Mouse (Mus musculus) olfactory bulb, adult 2 months (tissue): Measurements from ENCODE around the gene Atoh7. TPM values are rescaled to one million over a fixed set of nuclear protein-coding genes. Genes with fewer than 3 reads are reported as not detected.

Source experiments
- H3K27ac ChIP-seq: fragments of 200-500 bp; 2 replicates; pipeline ENCODE4 v1.5.1; 2012; ENCODE audit warnings: low read depth, low read length; ENCODE audit not compliant: insufficient read depth
- H3K4me1 ChIP-seq: fragments of 200-500 bp; 2 replicates; pipeline ENCODE4 v1.6.1; 2012; ENCODE audit warnings: low read length; ENCODE audit not compliant: control insufficient read depth, insufficient read depth
- H3K4me3 ChIP-seq: fragments of 200-500 bp; 2 replicates; pipeline ENCODE4 v1.5.1; 2012; ENCODE audit warnings: mild to moderate bottlenecking, low read depth, low read length, moderate library complexity; ENCODE audit not compliant: insufficient read depth
- CTCF ChIP-seq: fragments of 200-500 bp; IDR thresholded peaks from 2 replicates; pipeline ENCODE4 v1.5.1; 2012; ENCODE audit warnings: low read depth, mild to moderate bottlenecking, low read length, moderate library complexity; ENCODE audit not compliant: insufficient read depth
- POLR2A ChIP-seq: fragments of 200-500 bp; IDR thresholded peaks from 2 replicates; pipeline ENCODE4 v1.6.1; 2012; ENCODE audit warnings: mild to moderate bottlenecking, low read depth, low read length, moderate library complexity; ENCODE audit not compliant: insufficient read depth
- WGBS: fragments of 180-500 bp; shearing (Covaris S2); methylation state at CpG from one replicate; pipeline ENCODE4 v1.1.7; 2018; 5-methylcytosine and 5-hydroxymethylcytosine counted together
- polyA plus RNA-seq: library from polyadenylated mRNA; stranded (reverse); fragments of >200 nt; gene quantifications from 2 replicates; pipeline ENCODE4 v1.2.4, GENCODE M21; 2012; ENCODE audit warnings: low replicate concordance; ENCODE audit not compliant: missing spikeins, insufficient read depth, insufficient read length

Atoh7 gene
- polyA plus RNA-seq, 1 experiment: not detected

DNA sequence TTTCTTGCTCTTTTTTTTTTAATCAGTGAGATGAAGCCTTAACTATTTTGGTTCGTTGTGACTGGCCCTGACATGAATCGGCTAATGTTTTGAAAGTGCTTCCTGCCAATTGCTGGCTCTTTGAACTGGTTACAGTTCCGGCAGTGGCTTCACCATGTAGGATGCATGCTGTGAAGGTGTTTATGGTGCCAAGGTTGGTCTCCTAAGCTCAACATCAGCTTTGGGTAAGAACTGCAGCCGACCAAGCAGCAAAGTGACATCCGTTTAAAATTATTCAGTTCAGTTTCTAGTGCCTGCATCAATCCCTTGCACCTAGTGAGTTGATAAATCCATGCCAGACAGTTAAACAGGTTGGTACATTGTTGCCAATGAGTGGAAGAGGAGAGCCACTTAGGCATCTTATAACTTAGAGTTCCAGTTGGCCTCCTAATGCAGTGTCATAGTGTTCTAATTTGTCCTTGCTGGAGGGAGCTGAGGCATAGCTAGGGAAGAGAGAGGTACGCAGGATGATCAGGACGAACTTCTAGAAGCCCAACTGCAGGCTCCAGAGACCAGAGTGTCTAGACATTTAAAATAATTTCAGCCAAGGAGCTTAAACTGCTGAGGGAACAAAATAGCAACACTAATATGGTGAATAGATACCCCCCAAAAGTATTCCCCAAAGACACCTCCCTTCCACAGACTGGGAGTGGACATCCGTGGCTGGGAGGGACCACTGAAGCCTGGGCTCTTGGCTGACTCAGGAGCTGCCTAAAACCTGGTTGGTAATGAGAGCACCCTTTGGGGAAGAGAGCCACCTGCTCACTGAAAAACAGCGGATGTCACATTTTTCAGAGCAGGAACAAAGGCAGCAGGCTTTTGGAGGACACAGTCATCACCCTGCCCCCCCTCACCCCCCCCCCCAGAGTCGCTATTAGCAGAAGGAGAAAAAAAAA, 6.6 kb upstream of the Atoh7 start:
- TF ChIP-seq POLR2A (no peak), CTCF (no peak)
- WGBS: 70% methylated on average over 10 of the region's 10 CpGs

DNA sequence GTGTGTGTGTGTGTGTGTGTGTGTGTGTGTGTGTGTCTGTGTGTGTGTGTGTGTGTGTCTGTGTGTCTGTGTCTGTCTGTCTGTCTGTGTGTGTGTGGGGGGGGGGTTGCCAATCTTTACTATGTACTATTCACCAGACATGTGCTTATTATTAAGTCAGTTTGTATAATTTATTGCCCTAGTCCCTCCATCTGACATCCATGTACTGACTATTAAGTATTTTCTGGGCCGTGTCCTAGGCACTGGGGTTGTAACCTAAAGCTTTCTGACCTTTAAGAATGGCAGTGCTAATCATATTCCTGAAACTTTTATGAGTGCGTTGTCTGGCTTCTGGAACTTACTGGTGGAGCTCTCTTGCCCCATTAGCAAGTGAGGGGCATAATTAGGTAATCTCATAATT, 2.7 kb upstream of the Atoh7 start:
- no peak overlapping the region for H3K4me3 ChIP-seq
- TF ChIP-seq CTCF (no peak), POLR2A (no peak)
- WGBS: 85% methylated on average over 2 of the region's 2 CpGs
- H3K4me1 ChIP-seq: peaks cover 5% of the 10 kb centered on the region; the same call in 1 of the 2 replicates
- no peak overlapping the region for H3K27ac ChIP-seq

More for the DNA sequence above, 6.6 kb upstream of the Atoh7 start:
- Histone ChIP-seq H3K27ac (no peak overlapping the region), H3K4me1 (peaks cover 11% of the 10 kb centered on the region), H3K4me3 (no peak overlapping the region)

- TF ChIP-seq POLR2A (no peak), CTCF (no peak)
- WGBS: 66% methylated on average over 12 of the region's 12 CpGs
- Histone ChIP-seq H3K27ac (no peak overlapping the region), H3K4me1 (peaks cover 5% of the 10 kb centered on the region; the same call in 1 of the 2 replicates), H3K4me3 (no peak overlapping the region)
Observed at GRCm38 (mm10) chr10:63098191-63098590, 1.3 kb upstream of the Atoh7 start.

GRCm38 (mm10) chr10:63099941-63100562, 601 bp downstream of the Atoh7 start:
- H3K27ac ChIP-seq: no peak overlapping the region
- TF ChIP-seq POLR2A (peak; percentile 58), CTCF (no peak)
- WGBS: under 1% methylated on average over 62 of the region's 62 CpGs

DNA sequence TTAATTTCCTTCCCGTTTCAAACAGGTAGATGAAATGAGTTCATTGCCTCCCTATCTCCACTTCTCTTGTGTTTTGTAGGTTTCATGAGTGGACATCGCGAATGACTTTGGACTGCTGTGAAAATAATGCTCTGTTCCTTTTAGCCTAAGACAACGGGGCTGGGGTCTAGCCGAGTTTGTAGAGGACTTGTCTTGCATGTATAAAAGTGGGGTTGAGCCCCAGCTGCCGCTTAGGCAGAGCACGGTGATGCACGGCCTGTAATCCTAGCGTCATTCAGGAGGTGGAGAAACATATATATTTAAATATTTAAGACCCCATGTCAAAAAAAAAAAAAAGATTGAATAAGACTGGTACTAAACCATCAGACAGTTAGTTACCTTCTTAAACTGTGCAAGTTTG, 1.2 kb downstream of the Atoh7 start:
- Histone ChIP-seq H3K27ac (no peak overlapping the region), H3K4me3 (peak overlapping the region; percentile 67), H3K4me1 (peaks cover 5% of the 10 kb centered on the region; the same call in 1 of the 2 replicates)
- TF ChIP-seq POLR2A (no peak), CTCF (no peak)
- 12% methylated on average over 9 of the region's 9 CpGs for WGBS

More at GRCm38 (mm10) chr10:63099941-63100562, 601 bp downstream of the Atoh7 start:
- H3K4me1 ChIP-seq: peaks cover 5% of the 10 kb centered on the region; the same call in 1 of the 2 replicates
- H3K4me3 ChIP-seq: peak overlapping the region; percentile 67

DNA sequence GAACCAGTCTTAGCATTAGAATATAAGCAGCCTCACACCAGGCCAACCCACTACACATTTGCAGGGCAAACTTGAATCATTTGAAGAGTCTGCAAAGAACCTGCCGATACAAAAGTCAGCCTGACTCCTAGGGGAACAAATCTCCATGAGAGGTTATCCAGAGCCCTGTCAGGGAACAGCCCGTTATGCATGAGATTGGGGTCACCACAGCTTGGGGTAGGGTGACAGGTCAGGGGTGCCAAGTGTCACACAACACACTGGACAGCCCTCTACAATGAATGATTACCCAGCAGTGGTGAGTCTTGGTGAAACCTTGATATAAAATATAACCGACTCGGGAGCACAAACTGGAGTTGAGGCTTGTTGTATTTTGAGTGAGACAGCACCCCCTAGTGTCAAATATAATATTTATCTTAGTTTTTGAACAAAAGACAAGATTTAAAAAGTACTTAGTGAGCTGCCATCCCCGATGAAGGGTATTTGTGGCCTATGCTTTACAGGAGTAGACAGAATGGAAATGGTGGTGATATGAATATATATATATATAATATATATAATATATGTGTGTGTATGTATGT, 13.7 kb downstream of the Atoh7 start:
- no peak for TF ChIP-seq CTCF
- no peak for TF ChIP-seq POLR2A
- Histone ChIP-seq H3K4me3 (no peak overlapping the region), H3K4me1 (no peaks in the 10 kb centered on the region), H3K27ac (no peak overlapping the region)
- 29% methylated on average over 5 of the region's 5 CpGs for WGBS

DNA sequence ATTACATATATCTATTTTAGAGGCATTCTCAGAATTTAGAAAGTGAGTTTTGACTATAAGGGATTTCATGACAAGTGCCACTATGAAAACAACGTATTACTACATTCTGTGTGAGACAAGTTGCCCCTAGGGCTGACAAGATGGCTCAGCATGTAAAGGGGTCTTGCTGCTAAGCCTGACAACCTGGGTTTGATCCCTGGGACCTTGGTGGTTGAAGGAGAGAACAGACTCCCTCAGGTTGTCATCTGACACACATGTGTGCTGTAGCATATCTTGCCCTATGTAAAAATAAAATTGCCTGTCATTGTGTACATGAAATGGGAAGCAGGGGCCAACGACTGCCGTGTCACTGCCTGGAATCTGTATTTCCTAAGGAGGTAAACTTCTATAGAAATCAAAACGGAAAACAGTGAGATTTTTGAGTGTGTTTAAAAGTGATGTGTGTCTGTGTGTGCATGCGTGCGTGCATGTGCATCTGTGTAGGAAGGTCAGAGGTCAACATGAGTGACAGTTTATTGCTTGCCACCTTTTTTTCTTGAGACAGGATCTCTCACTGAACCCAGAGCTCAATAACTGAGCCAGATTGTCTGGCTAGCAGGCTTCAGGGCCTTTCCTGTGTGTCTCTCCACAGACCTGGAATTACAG, 14.4 kb downstream of the Atoh7 start:
- no peak for TF ChIP-seq CTCF
- no peak for TF ChIP-seq POLR2A
- WGBS: 88% methylated on average over 6 of the region's 6 CpGs
- H3K4me1 ChIP-seq: no peaks in the 10 kb centered on the region
- no peak overlapping the region for H3K27ac ChIP-seq
- H3K4me3 ChIP-seq: no peak overlapping the region

DNA sequence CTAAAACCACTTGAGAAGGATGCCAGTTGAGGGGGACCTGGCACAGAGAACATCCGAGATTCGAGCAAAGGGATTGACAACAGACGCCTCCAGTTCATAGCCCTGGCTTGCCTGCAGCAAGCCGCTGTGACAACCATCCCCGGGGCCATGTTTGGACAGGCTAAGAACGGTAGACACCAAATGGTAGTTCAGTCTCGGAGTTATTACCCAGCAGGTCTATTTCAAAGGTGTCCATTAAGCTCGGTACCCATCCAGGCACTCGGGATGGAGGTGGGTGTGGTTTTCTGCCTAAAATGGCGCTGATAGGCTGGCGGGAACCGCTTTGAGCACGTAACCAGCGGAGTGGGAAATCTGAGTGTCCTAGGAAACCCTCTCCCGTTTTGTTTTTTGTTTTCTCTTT, 16.4 kb downstream of the Atoh7 start:
- WGBS: 87% methylated on average over 15 of the region's 15 CpGs
- Histone ChIP-seq H3K4me1 (no peaks in the 10 kb centered on the region), H3K4me3 (no peak overlapping the region), H3K27ac (no peak overlapping the region)
- no peak for TF ChIP-seq CTCF
- TF ChIP-seq POLR2A: no peak
